11 mouse cellular contexts compared by ENCODE assay signal in genomic region chr3:35923495-35923894, GRCm38 (mm10). TPM values are rescaled to one million over a fixed set of nuclear protein-coding genes. Genes with fewer than 3 reads are reported as not detected.
DNase-seq lines count a peak whose midpoint lies in the region; ATAC-seq lines count a peak whose summit lies in the region.
"Had no signal": no experiment of that assay in that cellular context is flagged by ENCODE, and none has a peak within 500 bp of the region (broad histone marks: within the 10 kb centered on the region; RNA-seq: fewer than 3 reads in every experiment).

No protein-coding gene starts in this region.

- H3K9me3 ChIP-seq in hindbrain, embryonic 13.5 days = no peaks in the 10 kb centered on the region
- no peaks in the 10 kb centered on the region for H3K9me3 ChIP-seq in hindbrain, embryonic 16.5 days (ENCODE audit: control insufficient read depth, low read length)
- no peaks in the 10 kb centered on the region for H3K9me3 ChIP-seq in erythroblast, embryonic 14.5 days (ENCODE audit: control insufficient read depth, low read length)
- H3K9me3 ChIP-seq: neural tube, embryonic 13.5 days had no signal

- peak overlapping the region; percentile 35; the same call in 1 of the 2 replicates for H3K9ac ChIP-seq in hindbrain, embryonic 13.5 days
- H3K9ac ChIP-seq in hindbrain, embryonic 16.5 days (ENCODE audit: low read depth, low read length) = no peak overlapping the region
- H3K9ac ChIP-seq: neural tube, embryonic 13.5 days had no signal

- no peak overlapping the region for H3K4me2 ChIP-seq in hindbrain, embryonic 13.5 days
- H3K4me2 ChIP-seq in hindbrain, embryonic 16.5 days (ENCODE audit: low read length) = no peak overlapping the region
- H3K4me2 ChIP-seq: neural tube, embryonic 13.5 days had no signal

- H3K4me1 ChIP-seq in hindbrain, embryonic 13.5 days (replicated peaks) = peaks cover 10% of the 10 kb centered on the region
- H3K4me1 ChIP-seq in hindbrain, embryonic 16.5 days (ENCODE audit: control insufficient read depth, insufficient read depth, low read depth, low read length) = no peaks in the 10 kb centered on the region
- peaks cover 76% of the 10 kb centered on the region for H3K4me1 ChIP-seq in erythroblast, embryonic 14.5 days (ENCODE audit: control insufficient read depth)

- 71% methylated on average over 7 of the region's 7 CpGs for WGBS in hindbrain, embryonic 13.5 days
- WGBS in hindbrain, embryonic 16.5 days = 68% methylated on average over 7 of the region's 7 CpGs

- H3K36me3 ChIP-seq in hindbrain, embryonic 13.5 days = no peaks in the 10 kb centered on the region
- H3K36me3 ChIP-seq in hindbrain, embryonic 16.5 days (ENCODE audit: control insufficient read depth, insufficient read depth, low read length) = no peaks in the 10 kb centered on the region
- peaks cover 62% of the 10 kb centered on the region for H3K36me3 ChIP-seq in erythroblast, embryonic 14.5 days (ENCODE audit: control insufficient read depth)
- H3K36me3 ChIP-seq: neural tube, embryonic 13.5 days had no signal

- ATAC-seq in hindbrain, embryonic 13.5 days (ENCODE audit: low FRiP score) = no peak
- no peak for ATAC-seq in hindbrain, embryonic 16.5 days
- peak; percentile 97 for ATAC-seq in megakaryocyte-erythroid progenitor cell, adult 5-6 weeks (replicated peaks; ENCODE audit: low FRiP score, low TSS enrichment, poor library complexity, severe bottlenecking)

- DNase-seq in adrenal gland, postnatal 10 days = peak; percentile 15
- DNase-seq in adrenal gland, adult 2 months = no peak
- DNase-seq in gastrocnemius, postnatal 36 days = no peak
- no peak for DNase-seq in thymus, postnatal 25 days
- DNase-seq: kidney, postnatal 25 days had no signal

- H3K4me3 ChIP-seq in hindbrain, embryonic 13.5 days = no peak overlapping the region
- H3K4me3 ChIP-seq in hindbrain, embryonic 16.5 days (ENCODE audit: low read length) = no peak overlapping the region
- peak overlapping the region; percentile 62 for H3K4me3 ChIP-seq in erythroblast, embryonic 14.5 days (replicated peaks)
- H3K4me3 ChIP-seq: neural tube, embryonic 13.5 days had no signal

- no peaks in the 10 kb centered on the region for H3K27me3 ChIP-seq in hindbrain, embryonic 13.5 days
- no peaks in the 10 kb centered on the region for H3K27me3 ChIP-seq in hindbrain, embryonic 16.5 days (replicated peaks; ENCODE audit: control insufficient read depth, insufficient read depth, low read length)
- H3K27me3 ChIP-seq in erythroblast, embryonic 14.5 days (ENCODE audit: control insufficient read depth) = no peaks in the 10 kb centered on the region
- H3K27me3 ChIP-seq: neural tube, embryonic 13.5 days had no signal

- no peak overlapping the region for H3K27ac ChIP-seq in hindbrain, embryonic 13.5 days
- H3K27ac ChIP-seq in hindbrain, embryonic 16.5 days (ENCODE audit: low read depth, low read length) = no peak overlapping the region
- H3K27ac ChIP-seq: macrophage; neural tube, embryonic 13.5 days had no signal

- intact Hi-C loops in gastrocnemius, postnatal 36 days (cut with DNase I) = no loop called here

RNA-seq across cellular contexts. Expression of gene Dcun1d1, which starts 13.8 kb away (rescaled TPM):
- 10 to 100 TPM; 55.3 to 65.0 TPM for total RNA-seq in adrenal gland, postnatal 10 days (2021)
- 10 to 100 TPM; 64.1 to 84.2 TPM for total RNA-seq in adrenal gland, adult 2 months (2021)
- polyA plus RNA-seq in adrenal gland, adult 2 months (2012; rRNA removed) = 1.5 and 2.2 TPM in 2 replicates
- polyA plus RNA-seq in hindbrain, embryonic 13.5 days (2015; fragmentation: Nextera tagmentation; extraction: Ambion mirVana) = 103 and 111 TPM in 2 replicates
- polyA plus RNA-seq in hindbrain, embryonic 16.5 days (2015; fragmentation: Nextera tagmentation; extraction: Ambion mirVana) = 88.7 and 97.4 TPM in 2 replicates
- 0.67 and 0.95 TPM in 2 replicates for polyA plus RNA-seq in erythroblast, embryonic 14.5 days (2012)
- total RNA-seq in megakaryocyte-erythroid progenitor cell, adult 5-6 weeks (2014; fragmentation: Nextera tagmentation) = 71.7 and 71.9 TPM in 2 replicates
- 259 and 282 TPM in 2 replicates for total RNA-seq in megakaryocyte-erythroid progenitor cell, adult 5-6 weeks (2017)
- total RNA-seq in gastrocnemius, postnatal 36 days (2021) = 10 to 100 TPM; 76.0 to 76.4 TPM
